Mouse (Mus musculus) mesoderm, embryonic 11.5 days (tissue): ENCODE results near the gene Tmem119.

Source experiments
- DNase-seq: peaks from one replicate; pipeline ENCODE4 v3.0.0-alpha.2; 2012; ENCODE audit warnings: low read depth, low spot score

Tmem119 gene

DNA sequence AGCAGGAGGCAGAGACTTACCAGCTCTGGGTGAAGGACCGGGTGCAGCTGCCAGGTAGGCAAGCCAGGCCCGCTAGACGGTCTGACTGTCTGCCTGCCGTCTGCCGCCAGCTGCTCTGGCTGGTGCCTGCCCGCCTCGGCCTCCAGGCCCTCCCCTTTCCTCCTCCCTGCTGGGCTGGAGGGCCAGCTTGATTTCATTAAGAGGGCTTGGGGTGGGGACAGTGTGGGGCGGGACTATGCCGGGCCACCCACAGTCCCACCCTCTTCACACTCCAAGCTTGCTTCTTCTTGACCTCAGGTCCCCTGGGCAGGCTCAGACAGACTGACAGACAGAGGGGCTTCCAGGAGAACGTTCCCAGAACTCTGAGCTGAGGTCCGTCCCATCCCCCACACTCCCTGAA lies at the start of gene Tmem119:
Gene Tmem119 (minus strand): TSS at position 237 of the 400 bp plus-strand sequence.
- DNase-seq: peak; percentile 85

DNA sequence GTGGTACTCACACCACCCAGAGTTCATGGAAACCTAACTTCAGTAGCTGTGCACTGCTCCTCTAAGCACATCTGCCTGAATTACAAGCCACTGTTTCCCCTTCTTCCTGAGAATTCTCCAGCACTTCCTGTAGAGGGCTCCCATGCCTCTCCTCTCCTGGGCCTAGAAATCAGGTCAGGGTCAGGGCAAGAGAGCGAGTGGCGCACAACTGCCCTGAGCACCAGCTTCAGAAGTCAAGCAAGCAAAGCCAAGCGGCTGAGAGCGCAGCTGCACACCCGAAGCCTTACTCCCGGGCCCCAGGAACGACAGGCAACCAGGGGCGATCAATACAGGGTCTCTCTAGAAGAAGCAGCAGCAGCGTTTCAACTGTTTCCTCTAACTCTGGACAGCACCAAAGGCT lies 47.3 kb upstream of the Tmem119 start:
- no peak for DNase-seq

DNA sequence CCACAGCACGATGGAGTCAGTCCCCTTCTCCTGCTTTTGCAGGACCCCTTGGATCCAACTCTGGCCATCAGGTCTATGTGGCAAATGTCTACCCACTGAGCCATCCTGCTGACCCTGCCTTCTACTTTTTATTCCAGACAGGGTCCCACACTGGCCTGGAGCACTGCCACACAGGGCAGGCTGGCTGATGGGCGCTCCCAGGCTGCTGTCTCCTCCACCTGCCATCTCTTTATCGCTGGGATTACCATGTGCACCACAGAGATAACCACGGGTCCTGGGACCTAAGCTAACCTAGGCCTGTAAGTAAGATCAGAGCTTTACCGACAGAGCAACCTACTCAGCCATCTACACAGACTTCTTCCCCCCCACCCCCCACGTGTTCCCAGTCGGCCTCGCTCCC lies 46.3 kb upstream of the Tmem119 start:
- no peak for DNase-seq

GRCm38 (mm10) chr5:113845627-113846026 lies 45.3 kb upstream of the Tmem119 start:
- DNase-seq: no peak

GRCm38 (mm10) chr5:113844721-113845120 lies 44.4 kb upstream of the Tmem119 start:
- peak; percentile 62 for DNase-seq

DNA sequence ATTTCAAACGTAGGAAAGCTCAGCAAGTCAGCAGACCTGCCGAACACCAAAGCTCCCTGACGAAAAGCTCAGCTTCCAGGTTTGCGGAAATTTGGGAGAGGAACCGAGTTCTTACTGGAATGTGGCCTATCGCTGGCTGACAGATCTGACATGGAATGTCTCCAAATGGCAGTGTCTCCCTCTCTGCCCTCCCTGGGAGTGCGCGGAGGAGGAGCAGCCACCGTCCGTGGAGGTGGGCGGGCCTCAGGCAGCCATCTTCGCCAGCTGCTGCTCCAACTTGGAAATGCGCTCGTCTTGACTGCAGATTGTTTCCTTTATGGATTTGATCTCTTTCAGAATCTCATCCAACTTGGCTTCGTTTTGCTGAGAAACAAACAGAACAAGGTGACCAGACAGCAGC lies 43.8 kb upstream of the Tmem119 start:
- no peak for DNase-seq

- DNase-seq: no peak
Observed at GRCm38 (mm10) chr5:113842906-113843305, 42.6 kb upstream of the Tmem119 start.

GRCm38 (mm10) chr5:113842244-113842643 lies 41.9 kb upstream of the Tmem119 start:
- no peak for DNase-seq

DNA sequence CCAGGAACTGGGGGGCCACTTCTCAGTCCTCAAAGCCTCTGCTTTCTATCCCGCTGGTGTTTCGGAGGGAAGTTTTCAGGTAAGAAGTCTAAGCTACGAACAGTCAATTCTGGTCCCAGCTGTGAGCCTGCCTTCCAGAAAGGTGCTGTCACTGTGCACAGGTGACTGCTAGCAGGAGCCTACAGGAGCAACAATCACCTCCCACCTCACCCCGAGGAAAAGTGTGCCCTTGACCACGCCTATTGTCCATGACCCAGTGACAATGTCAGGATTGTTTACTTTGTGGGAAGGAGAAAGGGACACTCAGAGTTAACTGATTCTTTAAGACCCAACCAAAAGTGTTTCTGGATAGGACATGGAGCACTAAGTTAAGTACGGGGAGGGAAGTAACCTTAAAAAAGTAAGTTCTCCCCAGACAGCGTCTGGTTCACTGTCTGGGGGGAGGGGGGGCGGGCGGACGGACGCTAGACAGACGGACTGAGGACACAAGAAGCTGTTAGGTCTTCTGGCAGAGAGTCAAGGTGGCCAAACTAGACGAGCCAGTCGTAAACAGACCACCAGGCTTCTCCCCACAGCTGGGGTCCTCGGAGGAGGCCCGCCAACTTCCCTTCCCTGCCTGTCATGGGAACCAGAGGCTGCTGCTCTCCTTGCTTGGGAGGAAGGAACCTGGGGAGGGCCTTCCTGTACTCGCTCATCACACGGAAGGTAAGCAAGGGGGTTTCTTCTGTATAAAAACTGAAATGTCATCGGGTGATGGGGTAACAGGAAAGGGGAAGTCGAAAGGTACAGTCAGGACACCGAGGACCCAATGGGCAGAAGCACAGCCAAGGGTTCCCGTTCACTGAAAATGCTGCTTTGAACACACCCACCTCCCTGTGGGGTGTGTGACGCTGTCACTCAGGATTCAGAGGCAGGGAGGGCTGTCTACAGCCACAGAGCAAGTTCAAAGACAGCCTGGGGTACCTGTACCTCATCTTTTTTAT lies 41.2 kb upstream of the Tmem119 start:
- DNase-seq: no peak

GRCm38 (mm10) chr5:113840443-113840842 lies 40.1 kb upstream of the Tmem119 start:
- DNase-seq: no peak

DNA sequence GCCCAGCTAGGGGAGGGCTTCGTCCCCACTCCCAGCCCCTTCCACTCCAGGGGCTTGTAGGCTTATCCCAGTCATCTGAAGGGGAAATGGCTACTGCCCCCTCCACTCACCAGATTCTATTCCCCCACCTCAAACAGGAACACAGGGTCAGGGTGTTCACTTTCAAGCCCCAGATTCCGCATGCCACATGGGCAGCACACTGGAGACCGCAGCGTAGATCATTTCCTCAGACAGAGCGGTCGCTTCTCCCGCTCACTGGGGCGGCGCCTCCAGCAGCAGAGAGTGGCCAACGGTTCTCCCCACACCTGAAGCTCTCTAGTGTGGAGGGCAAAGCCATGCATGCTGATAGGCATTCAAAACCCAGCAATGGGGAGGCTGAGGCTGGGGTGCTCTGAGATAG lies 36.6 kb upstream of the Tmem119 start:
- no peak for DNase-seq

- no peak for DNase-seq
Observed at GRCm38 (mm10) chr5:113833316-113833947, 33.1 kb upstream of the Tmem119 start.

DNA sequence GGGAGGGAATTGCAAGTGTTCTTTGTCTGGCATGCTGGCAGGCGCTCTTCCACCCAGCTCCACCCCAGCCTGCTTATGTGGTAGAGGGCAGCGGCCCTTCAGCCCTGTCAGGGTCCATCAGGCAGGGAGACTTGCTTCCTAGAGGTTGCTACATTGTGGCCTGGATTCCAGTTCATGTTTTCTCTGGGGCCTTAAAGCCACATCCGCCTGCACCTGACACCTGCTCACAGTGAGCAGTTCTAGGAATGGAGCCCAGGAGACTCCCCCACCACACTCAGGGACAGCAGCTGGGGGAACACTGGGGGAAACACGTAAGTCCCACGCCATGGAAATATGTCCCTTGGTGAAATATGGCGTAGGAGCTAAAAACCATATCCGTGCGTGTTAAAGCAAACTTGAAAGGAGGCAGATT lies 32.2 kb upstream of the Tmem119 start, which contains the start of gene Selplg:
Gene Selplg (minus strand): TSS at position 155 of the 412 bp plus-strand sequence.
- DNase-seq: no peak

DNA sequence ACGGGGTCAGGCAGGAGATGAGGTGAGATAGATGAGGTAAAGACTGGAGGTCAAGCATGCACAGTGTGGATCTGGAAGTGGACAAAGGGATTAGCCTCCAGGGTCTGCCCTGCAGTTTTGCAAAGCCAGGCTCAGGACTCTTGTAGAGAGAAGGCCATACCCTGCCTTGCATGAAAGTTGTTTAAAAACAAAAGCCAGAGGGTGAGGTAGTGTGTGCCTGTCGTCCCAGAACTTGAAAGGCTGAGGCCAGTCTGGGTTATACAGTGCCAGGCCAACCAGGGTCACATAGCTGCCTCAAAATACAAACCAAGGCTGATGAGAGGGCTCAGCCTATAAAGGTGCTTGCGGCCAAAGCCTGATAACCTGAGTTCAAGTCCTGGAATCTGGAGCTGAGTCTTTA lies 31.4 kb upstream of the Tmem119 start:
- no peak for DNase-seq

- DNase-seq: no peak
Observed at GRCm38 (mm10) chr5:113830796-113831195, 30.5 kb upstream of the Tmem119 start.

DNA sequence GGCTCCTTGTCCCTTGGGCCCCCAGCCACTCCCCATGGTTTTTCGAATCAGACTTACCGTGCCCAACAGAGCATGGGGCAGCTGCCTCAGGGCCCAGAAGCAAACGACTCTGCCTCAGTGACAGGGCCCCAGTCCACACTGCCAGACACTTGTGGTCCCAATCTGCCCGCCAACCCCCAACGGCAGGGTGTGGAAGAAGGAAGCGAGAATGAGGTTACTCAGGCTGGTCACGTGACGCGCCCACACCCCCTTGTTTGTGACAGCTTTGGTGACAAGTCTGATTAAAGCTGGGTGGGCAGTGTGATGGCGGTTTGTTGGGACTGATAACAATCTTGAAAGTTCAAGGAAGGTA lies 30.0 kb upstream of the Tmem119 start:
- DNase-seq: no peak

DNA sequence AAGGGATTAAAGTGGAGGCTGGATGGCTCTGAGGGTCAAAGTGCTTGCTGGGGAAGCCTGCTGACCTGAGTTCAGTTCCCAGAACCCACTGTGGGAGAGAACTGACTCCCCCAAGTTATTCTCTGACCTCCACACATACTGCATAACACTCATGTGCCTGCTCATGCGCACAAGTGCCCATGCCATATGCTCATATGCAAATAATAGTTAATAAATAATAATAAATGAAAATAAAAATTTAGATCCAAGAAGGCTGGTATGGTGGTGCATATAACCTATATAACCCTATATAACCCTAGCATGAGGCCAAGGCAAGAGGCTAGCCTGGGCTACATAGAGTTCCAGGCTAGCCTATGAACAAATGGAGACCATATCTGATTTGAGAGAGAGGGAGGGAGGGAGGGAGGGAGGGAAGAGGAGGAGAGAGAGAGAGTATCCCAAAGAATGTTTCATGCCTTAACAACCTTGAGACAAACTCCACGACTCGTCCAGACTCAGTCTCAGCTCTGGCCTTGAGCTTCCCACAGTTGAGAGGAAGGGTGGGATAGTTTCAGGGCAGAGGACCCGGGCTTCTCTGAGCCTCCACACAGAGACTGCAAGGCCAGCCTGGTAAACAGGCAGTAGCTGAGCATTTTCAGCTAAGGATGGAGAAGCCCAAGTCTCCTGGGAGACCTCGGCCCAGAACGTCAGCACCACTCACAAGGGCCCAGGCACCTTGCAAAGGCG lies 29.4 kb upstream of the Tmem119 start:
- no peak for DNase-seq

- DNase-seq: no peak
Observed at GRCm38 (mm10) chr5:113828481-113828880, 28.2 kb upstream of the Tmem119 start.

DNA sequence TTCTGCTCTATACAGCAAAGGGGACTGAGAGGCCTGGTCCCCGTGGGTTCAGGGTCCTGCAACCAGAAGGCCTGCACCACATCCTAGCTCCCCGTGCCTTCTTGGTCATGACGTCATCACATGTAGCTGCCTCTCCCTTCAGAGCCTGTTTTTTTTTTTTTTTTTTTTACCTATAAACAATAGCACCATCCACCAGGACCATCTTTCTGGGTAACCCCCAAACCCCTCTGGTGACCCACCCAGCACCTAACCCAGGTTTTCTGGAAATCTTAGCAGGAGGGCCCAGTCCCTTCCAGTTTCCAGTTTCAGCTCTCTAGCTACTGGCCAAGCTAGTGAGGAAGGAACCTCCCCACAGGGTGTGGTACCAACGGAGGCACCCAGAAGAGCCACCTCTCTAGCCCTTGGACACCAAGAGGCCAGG lies 27.7 kb upstream of the Tmem119 start:
- DNase-seq: no peak

DNA sequence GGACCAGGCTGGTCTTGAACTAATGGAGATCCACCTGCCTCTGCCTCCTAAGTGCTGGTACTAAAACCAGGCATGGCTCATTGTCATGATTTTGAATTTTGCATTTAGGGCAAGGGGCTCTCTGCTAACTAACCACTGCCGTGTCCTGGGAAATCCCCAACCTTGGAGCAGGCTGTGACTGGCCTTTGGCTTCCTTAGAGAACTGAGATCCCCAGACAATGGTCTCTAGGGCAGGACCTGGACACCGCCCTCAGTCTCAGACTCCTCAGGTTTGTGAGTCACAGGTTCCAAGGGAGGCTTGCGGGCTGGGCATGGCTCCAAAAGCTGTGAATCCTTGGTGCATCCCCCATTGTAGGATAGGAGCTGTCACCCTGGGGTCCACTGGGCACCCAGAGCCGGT lies 26.3 kb upstream of the Tmem119 start:
- no peak for DNase-seq

GRCm38 (mm10) chr5:113825558-113825957 lies 25.2 kb upstream of the Tmem119 start:
- DNase-seq: no peak

DNA sequence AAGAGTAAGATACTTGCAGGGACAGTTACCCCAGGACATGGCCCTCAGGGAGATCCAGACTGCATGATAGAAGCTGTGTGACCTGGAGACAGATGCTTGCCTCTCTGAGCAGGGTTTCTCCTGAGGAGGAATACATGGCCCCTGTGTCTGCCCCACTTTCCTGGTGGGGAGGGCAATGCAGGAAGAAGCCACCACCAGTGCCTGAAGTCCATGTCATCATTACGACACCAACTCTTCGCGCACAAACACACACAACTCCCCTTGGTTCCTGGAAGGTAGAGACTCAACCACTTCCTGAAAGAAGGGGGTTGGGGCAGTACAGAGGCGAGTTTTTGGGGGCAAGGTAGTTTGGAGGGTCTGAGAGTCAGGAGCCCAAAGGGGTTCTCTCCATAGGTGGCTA lies 23.9 kb upstream of the Tmem119 start:
- DNase-seq: no peak
